Mouse (Mus musculus) midbrain, embryonic 10.5 days (tissue): ENCODE measurements around the gene Pdcd6. TPM values are rescaled to one million over a fixed set of nuclear protein-coding genes. Genes with fewer than 3 reads are reported as not detected.

Experiments
- DNase-seq: peaks from one replicate; pipeline ENCODE4 v3.0.0-alpha.2; 2017; ENCODE audit warnings: low spot score
- H3K27ac ChIP-seq: fragments of 300-500 bp; sonication (generic); replicated peaks from 2 replicates; pipeline ENCODE4 v1.5.1; 2016; ENCODE audit warnings: mild to moderate bottlenecking
- H3K27me3 ChIP-seq: fragments of 300-500 bp; sonication (generic); 2 replicates; pipeline ENCODE4 v1.6.1; 2016; ENCODE audit warnings: low read depth, mild to moderate bottlenecking; ENCODE audit not compliant: poor library complexity, severe bottlenecking
- H3K36me3 ChIP-seq: fragments of 300-500 bp; sonication (generic); 2 replicates; pipeline ENCODE4 v1.6.1; 2016; ENCODE audit warnings: mild to moderate bottlenecking, moderate library complexity
- H3K4me1 ChIP-seq: fragments of 300-500 bp; sonication (generic); 2 replicates; pipeline ENCODE4 v1.6.1; 2016
- H3K4me3 ChIP-seq: fragments of 300-500 bp; sonication (generic); 2 replicates; pipeline ENCODE4 v1.5.1; 2016; ENCODE audit warnings: mild to moderate bottlenecking, moderate library complexity
- H3K9me3 ChIP-seq: fragments of 300-500 bp; sonication (generic); replicated peaks from 2 replicates; pipeline ENCODE4 v1.6.1; 2016; ENCODE audit warnings: mild to moderate bottlenecking
- WGBS: fragments of 180-500 bp; shearing (Covaris S2); methylation state at CpG from one replicate; pipeline ENCODE4 v1.1.7; 2016; 5-methylcytosine and 5-hydroxymethylcytosine counted together
- polyA plus RNA-seq: library from polyadenylated mRNA; unstranded; fragments of >200 nt; fragmentation: Nextera tagmentation; extraction: Ambion mirVana; gene quantifications from 2 replicates; pipeline ENCODE4 v1.2.1, GENCODE M21; 2016

Gene Pdcd6
- 118 and 124 TPM in 2 replicates for polyA plus RNA-seq

DNA sequence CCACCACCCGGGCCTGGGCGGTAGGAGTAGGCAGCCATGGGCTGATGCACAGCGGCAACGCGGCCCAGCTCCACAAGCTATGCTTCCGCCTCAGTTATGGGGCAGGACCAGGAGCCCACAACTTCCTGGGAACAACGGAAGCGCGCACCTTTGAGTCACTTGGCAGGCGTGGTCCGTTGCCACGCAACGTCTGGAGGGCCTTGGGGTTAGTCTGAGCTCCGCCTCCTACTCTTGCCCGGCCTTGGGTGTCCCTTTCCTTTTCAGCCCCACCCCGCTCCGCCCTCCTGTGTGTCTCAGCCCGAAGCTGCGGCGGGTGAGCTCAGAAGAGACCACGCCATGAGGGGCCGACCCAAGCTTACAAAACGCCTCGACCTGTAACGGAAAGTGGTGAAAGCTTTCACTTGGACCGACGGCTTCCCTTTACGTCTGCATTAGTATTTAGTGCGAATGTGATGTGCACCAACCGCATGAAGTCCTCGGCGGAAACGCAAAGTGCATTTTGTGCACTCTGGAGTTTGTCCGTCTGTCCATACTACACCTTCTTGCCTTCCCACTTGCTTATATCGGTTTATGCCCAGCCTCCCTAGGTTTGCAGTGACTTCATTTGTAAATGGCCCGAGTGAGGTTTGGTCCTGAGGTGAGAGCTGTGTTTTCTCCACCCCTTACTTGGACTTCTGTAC, at the start of gene Pdcd6:
Gene Pdcd6, minus strand, starts transcription at position 411 of the 680 bp plus-strand sequence.
- H3K27me3 ChIP-seq, result no peaks in the 10 kb centered on the region
- peaks cover 20% of the 10 kb centered on the region for H3K4me1 ChIP-seq
- H3K27ac ChIP-seq, result peak within 1 kb of the TSS; percentile 83
- WGBS, result under 1% methylated on average over 36 of the region's 36 CpGs
- H3K4me3 ChIP-seq, result peak within 1 kb of the TSS; percentile 76
- peak; percentile 92 for DNase-seq
- H3K36me3 ChIP-seq, result peaks cover 32% of the 10 kb centered on the region
- H3K9me3 ChIP-seq, result no peaks in the 10 kb centered on the region

DNA sequence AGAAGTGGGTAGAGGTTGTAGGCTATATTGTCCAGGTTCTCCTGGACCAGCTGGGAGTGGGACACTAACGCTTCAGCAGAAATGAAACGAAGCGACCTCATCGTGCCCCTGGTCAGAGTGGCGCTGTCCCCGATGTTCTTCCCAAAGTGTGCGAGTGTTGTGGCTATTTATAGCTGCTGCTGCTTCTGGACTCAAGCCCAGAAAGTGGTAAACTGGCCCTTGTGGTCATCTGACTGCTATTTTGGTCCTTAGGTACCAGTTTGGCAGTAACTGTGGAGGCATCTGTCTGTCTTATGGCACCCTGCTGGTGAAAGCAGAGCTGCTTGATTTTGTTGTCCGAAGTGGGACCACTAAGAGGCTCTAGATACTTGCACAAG, 46.5 kb upstream of the Pdcd6 start, which contains the start of gene Lrrc14b:
Gene Lrrc14b, minus strand, starts transcription at position 147 of the 377 bp plus-strand sequence.
- Histone ChIP-seq H3K9me3 (no peaks in the 10 kb centered on the region), H3K4me3 (no peak within 1 kb of the TSS), H3K27ac (no peak within 1 kb of the TSS), H3K36me3 (peaks cover 41% of the 10 kb centered on the region), H3K27me3 (no peaks in the 10 kb centered on the region), H3K4me1 (no peaks in the 10 kb centered on the region)
- DNase-seq, result no peak
- WGBS, result 88% methylated on average over 8 of the region's 8 CpGs

DNA sequence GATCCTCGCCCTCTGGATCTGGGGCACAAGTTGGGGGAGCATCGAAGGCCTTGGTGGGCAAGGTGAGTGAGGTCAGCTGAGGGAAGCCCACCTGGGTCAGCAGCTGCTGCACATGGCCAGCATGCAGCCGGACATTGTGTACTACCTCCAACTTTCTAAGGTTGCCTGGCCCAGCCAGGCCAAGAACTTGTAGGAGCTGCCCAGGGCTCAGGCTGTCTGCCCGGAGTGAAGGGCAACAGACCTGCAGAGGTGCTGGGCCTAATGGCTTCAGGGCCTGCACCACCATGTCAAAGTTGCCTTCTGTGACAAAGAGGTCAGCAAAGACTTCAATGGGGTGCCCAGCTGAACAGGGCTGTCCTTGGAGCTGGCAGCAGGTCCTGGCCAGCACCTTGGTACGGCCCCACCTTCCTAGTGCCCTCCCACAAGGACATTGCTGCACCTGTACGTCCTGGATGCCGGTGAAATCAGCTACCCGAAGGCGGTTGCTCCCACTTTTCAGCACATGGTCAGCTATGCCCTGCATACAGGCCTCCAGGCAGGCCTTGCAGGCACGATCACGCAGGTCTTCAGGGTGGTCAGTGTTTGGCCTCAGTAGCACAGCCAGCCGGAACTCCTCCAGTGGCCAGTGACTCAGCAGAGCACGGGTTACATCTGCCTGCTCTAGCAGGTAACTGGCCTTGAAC, 45.9 kb upstream of the Pdcd6 start:
- Histone ChIP-seq H3K27me3 (no peaks in the 10 kb centered on the region), H3K36me3 (peaks cover 46% of the 10 kb centered on the region), H3K27ac (no peak overlapping the region), H3K4me1 (no peaks in the 10 kb centered on the region), H3K9me3 (no peaks in the 10 kb centered on the region), H3K4me3 (no peak overlapping the region)
- no peak for DNase-seq
- 90% methylated on average over 13 of the region's 13 CpGs for WGBS

DNA sequence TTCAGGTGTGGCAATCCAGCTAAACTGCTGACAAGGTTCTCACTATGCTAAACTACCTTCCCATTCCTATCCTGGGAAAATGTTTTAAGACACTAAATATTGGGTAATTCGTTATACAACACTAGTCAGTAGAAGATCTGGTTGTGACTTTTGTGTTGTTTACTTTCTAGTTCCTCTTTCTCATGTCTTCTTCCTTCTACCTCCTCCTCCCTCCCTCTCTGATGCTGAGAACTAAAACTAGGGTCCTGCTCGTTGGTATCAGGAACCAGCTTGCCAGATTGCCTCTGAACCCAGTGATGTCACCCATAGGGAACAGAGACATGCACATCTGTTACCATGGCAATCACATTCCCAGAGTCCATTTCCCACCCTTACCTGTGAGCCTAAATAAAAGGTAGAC, 44.8 kb upstream of the Pdcd6 start:
- Histone ChIP-seq H3K4me1 (no peaks in the 10 kb centered on the region), H3K27me3 (no peaks in the 10 kb centered on the region), H3K36me3 (peaks cover 57% of the 10 kb centered on the region), H3K4me3 (no peak overlapping the region), H3K9me3 (no peaks in the 10 kb centered on the region), H3K27ac (no peak overlapping the region)
- WGBS, result 83% methylated on average over 2 of the region's 2 CpGs
- DNase-seq, result no peak

DNA sequence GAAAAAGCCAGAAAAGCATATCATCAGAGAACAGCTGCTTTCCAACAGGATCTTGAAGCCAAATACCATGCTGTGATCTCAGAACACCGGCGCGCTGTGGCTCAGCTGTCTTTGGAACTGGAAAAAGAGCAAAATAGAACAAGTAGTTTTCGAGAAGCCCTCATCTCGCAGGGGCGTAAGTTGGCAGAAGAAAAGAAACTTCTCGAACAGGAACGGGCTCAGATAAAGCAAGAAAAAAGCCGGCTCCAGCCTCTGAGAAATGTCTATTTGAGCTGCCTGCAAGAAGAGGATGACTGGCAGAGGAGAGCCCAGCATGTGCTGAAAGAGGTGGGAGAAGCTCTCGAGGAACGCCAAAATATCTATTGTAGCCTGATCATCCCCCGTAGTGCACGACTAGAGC, 39.1 kb upstream of the Pdcd6 start:
- no peak overlapping the region for H3K27ac ChIP-seq
- WGBS, result 95% methylated on average over 13 of the region's 13 CpGs
- no peaks in the 10 kb centered on the region for H3K9me3 ChIP-seq
- DNase-seq, result no peak
- H3K27me3 ChIP-seq, result no peaks in the 10 kb centered on the region
- H3K4me3 ChIP-seq, result no peak overlapping the region
- H3K36me3 ChIP-seq, result peaks cover 89% of the 10 kb centered on the region
- no peaks in the 10 kb centered on the region; the same call in 1 of the 2 replicates for H3K4me1 ChIP-seq

DNA sequence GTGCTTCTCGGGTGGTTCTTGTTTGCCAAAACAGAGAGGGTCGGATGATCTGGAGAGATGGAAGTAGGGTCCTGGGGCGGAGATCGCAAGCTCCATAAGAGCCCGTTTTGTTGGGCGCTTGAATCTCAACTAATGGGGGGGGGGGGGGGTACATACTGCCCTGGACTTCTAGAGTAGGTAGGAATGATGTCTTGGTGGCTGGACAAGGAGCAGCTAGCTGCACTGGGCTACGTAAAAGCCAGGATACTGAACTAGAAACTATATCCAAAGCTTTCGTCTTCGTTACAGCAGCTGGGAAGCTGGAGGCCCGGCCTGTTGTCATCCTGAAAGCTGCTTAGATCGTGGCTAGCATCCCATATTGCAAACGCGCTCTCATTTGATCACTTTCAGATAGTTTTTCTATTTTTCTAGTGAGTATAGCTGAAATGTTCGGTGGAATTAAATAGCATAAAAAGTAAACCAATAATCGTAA, 33.1 kb upstream of the Pdcd6 start:
- Histone ChIP-seq H3K4me1 (peaks cover 21% of the 10 kb centered on the region), H3K4me3 (peak overlapping the region; percentile 82), H3K9me3 (no peaks in the 10 kb centered on the region), H3K27ac (peak overlapping the region; percentile 97), H3K27me3 (no peaks in the 10 kb centered on the region), H3K36me3 (peaks cover 29% of the 10 kb centered on the region)
- no peak for DNase-seq
- 2% methylated on average over 15 of the region's 15 CpGs for WGBS

DNA sequence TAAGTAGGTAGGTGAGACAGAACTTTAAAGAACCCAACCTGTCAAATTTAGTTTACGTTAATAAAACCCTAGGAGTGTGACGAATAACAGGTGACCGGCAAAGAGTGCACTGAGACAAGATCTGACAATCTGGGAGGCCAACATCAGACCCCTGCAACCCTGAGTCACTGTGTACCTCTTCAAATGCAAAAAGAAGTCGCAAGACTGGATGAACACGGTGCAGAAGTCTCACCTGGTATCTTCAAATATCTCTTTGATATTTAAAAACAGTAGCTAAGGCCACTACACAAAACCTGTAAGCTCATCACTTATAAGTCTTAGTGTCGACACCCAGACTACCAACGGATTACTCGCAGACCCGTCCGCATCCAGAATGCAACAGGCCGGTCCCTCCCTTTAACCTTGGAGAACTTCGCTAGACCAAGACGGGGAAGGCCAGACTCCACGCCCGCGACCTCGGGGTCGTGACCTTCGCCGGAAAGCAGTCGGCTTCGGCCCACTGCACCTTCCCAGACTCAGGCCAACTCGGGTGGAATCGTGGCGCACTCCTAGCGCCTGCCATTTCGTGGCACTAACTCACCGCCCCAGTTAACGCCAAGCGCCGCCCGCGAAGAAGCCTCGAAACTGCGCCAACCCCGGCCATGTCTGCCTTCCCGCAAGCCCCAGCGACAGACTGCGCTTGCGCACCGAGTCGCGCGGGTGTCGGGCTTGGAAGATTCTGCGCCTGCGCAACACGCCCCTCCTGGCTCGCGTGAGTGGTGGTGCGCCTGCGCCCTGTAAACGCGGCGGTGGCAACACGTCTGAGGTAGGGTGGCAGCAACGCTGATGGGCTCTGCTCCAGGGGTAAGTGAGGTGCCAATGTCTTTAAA, 32.4 kb upstream of the Pdcd6 start, which contains the start of the genes Sdha and Ccdc127:
Gene Sdha, minus strand, starts transcription at position 715 of the 869 bp plus-strand sequence.
Gene Ccdc127, plus strand, starts transcription at position 744 of the 869 bp plus-strand sequence.
- no peaks in the 10 kb centered on the region for H3K27me3 ChIP-seq
- peak within 1 kb of the TSS; percentile 97 for H3K27ac ChIP-seq
- H3K4me3 ChIP-seq, result peak within 1 kb of the TSS; percentile 82
- H3K4me1 ChIP-seq, result peaks cover 21% of the 10 kb centered on the region
- DNase-seq, result peak; percentile 98
- peaks cover 23% of the 10 kb centered on the region for H3K36me3 ChIP-seq
- 3% methylated on average over 57 of the region's 57 CpGs for WGBS
- H3K9me3 ChIP-seq, result no peaks in the 10 kb centered on the region

DNA sequence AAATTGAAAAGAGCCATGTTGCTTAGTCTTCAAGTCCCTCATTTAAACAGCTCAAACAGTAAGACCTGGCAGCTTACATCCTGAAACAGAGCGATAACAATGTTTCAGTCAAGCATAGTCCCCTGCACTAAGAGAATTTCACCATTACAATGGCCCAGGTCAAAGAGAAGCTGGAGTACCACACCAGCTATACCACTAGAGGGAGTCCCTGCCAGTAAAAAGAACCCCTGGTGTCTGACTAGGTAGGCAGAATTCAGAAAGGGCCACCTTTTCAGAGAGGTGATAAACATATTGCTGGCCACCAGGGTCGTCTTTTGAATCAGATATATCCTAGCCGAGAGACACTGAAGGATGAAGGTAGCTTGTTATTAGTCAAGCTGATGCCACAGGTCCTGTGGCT, 23.7 kb upstream of the Pdcd6 start:
- peak; percentile 26 for DNase-seq
- Histone ChIP-seq H3K9me3 (no peaks in the 10 kb centered on the region), H3K36me3 (peaks cover 85% of the 10 kb centered on the region), H3K4me3 (no peak overlapping the region), H3K27me3 (no peaks in the 10 kb centered on the region), H3K27ac (no peak overlapping the region), H3K4me1 (no peaks in the 10 kb centered on the region)
- 62% methylated on average over 3 of the region's 3 CpGs for WGBS

DNA sequence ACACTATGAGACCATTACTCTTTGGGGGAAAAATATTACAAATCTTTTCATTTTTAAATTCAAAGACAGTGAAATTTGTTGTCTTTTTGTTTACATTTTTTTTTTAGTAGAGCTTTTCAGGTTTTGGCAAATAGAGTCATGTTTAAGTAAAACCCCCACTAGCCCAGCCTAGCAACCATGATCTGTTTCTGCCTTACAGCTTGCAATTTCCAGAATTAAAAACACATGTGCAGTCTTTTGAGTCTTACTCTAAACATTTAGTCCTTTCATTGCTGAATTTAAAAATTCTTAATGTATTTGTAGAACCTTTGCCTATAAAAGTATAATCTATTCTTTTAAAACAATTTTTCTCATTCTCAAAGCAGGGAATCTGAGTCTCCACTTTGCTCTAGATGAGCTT, 11.9 kb upstream of the Pdcd6 start:
- Histone ChIP-seq H3K4me3 (no peak overlapping the region), H3K4me1 (no peaks in the 10 kb centered on the region), H3K27ac (no peak overlapping the region), H3K9me3 (no peaks in the 10 kb centered on the region), H3K36me3 (peaks cover 91% of the 10 kb centered on the region), H3K27me3 (no peaks in the 10 kb centered on the region)
- DNase-seq, result no peak

DNA sequence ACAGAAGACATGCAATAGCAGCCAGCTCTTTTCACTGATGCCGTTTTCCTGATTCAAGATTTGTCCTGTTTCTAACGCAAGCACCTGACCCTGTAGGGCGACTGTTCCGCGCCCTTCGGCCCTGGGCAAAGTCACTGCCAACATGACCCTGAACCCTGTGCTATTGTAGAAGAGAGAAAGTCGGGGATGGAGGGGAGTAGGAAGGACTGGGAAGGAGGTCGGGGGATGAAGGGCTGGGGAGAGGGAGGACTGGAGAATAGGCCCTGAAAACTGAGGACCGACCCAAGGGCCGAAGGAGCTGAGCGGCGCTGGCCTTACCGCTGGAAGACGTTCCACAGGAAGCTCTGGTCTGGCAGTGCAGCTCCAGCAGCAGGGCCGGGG, 601 bp downstream of the Pdcd6 start:
- peak overlapping the region; percentile 83 for H3K27ac ChIP-seq
- WGBS, result 7% methylated on average over 15 of the region's 15 CpGs

DNA sequence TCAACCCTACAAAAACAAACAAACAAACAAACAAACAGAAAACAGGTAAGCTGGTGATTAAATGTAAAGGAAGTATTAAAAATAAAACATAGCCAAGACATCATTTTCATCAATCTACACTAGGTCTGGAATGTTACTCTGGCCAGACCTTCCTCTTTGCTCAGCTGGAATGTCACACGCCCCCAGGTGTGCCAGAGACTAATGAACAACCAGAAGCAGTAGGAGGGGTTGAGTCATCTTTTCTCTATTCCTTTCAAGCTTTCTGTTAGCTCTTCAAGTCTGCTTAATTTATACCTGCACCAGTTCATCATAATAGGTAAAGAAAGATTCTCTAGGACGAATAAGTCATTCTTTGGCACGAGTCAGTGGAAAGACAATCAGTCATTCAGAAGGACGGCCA, 994 bp downstream of the Pdcd6 start:
- H3K4me3 ChIP-seq, result peak overlapping the region; percentile 76
- H3K27me3 ChIP-seq, result no peaks in the 10 kb centered on the region
- H3K36me3 ChIP-seq, result peaks cover 27% of the 10 kb centered on the region
- peak overlapping the region; percentile 83 for H3K27ac ChIP-seq
- no peaks in the 10 kb centered on the region for H3K9me3 ChIP-seq
- no peak for DNase-seq
- H3K4me1 ChIP-seq, result peaks cover 20% of the 10 kb centered on the region
- WGBS, result 29% methylated on average over 4 of the region's 4 CpGs

More for the DNA sequence above, 601 bp downstream of the Pdcd6 start:
- no peaks in the 10 kb centered on the region for H3K27me3 ChIP-seq
- peaks cover 20% of the 10 kb centered on the region for H3K4me1 ChIP-seq
- DNase-seq, result no peak
- H3K4me3 ChIP-seq, result peak overlapping the region; percentile 76
- H3K36me3 ChIP-seq, result peaks cover 27% of the 10 kb centered on the region
- H3K9me3 ChIP-seq, result no peaks in the 10 kb centered on the region

DNA sequence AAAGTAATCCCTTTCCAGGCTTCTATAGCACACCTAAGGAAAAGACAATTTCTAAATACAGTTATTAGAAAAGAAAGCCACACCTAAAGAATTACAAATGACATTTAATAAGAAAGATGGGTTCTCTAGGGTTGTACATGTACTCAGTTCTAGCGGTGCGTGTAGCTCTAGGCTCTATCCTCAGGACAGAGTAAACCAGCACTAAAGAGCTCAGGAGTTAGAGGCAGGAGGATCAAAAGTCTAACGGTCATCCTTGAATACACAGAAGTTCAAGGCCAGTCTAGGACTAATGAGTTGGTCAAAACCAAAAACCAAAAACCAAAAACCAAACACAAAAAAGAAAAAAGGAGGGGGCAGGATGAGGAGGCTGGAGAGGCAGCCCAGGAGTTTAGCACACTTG, 2.8 kb downstream of the Pdcd6 start:
- no peak overlapping the region for H3K4me3 ChIP-seq
- no peak for DNase-seq
- H3K27me3 ChIP-seq, result no peaks in the 10 kb centered on the region
- no peak overlapping the region for H3K27ac ChIP-seq
- 93% methylated on average over 3 of the region's 3 CpGs for WGBS
- H3K9me3 ChIP-seq, result no peaks in the 10 kb centered on the region
- H3K36me3 ChIP-seq, result peaks cover 31% of the 10 kb centered on the region
- H3K4me1 ChIP-seq, result peaks cover 20% of the 10 kb centered on the region
